Mouse (Mus musculus): ENCODE results near the gene Ralgps1. TPM values are rescaled to one million over a fixed set of nuclear protein-coding genes. Genes with fewer than 3 reads are reported as not detected.

Gene Ralgps1
- polyA plus RNA-seq, 1 experiment, result 0.53 TPM

DNA sequence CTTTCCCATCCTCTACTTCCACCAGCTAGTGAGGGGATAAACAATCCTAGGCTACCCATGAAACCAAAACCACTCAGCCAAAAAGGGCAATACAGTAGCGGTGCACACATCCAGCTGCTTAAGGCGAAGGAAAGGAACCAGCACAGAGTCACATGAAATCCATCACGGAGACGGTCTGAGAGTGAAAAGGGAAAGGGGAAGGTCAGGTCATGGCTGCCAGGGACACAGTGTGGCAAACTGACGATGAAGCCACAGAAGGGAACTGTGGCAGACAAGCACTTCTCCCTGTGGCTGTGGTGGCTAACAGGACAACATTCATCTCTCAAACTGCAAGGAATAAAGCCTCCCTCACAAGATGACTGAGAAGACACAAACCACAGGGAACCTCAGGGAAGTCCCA lies 76.2 kb downstream of the Ralgps1 start:
- no peak for TF ChIP-seq FLI1 (IDR thresholded peaks at IDR 0.05; ENCODE audit: low read length)
- peaks cover 14% of the 10 kb centered on the region for H3K9me3 ChIP-seq
- peaks cover 11% of the 10 kb centered on the region for H3K27me3 ChIP-seq (replicated peaks)
- H3K36me3 ChIP-seq (replicated peaks; ENCODE audit: low read length), result peaks cover 2% of the 10 kb centered on the region
- H3K4me3 ChIP-seq (replicated peaks), result peak overlapping the region; percentile 54
- H3K4me1 ChIP-seq, result peaks cover 68% of the 10 kb centered on the region

DNA sequence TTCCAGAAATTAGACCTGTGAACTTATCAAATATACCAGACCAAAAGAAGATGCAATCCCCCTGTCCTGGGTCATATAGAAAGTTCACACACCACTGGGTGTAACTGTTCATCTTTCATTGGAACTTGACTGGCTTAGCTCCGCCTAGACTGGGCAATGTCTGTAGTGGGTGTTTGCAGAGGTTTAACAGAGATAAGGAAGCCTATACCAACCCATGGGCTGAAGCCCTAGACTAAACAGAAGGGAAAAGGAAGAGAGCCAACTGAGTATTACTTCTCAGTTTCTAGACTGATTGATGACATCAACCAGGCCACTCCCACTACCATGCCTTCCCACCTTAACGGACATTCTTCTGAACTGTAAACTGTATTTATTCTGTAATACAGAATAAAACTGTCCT lies 79.2 kb downstream of the Ralgps1 start:
- Histone ChIP-seq H3K27me3 (replicated peaks) (peaks cover 28% of the 10 kb centered on the region), H3K4me1 (peaks cover 52% of the 10 kb centered on the region), H3K9me3 (peaks cover 30% of the 10 kb centered on the region), H3K36me3 (replicated peaks; ENCODE audit: low read length) (peaks cover 6% of the 10 kb centered on the region), H3K4me3 (replicated peaks) (no peak overlapping the region)
- TF ChIP-seq GATA1 (IDR thresholded peaks at IDR 0.05; ENCODE audit: borderline replicate concordance, low read length) (no peak), FLI1 (IDR thresholded peaks at IDR 0.05; ENCODE audit: low read length) (no peak)

DNA sequence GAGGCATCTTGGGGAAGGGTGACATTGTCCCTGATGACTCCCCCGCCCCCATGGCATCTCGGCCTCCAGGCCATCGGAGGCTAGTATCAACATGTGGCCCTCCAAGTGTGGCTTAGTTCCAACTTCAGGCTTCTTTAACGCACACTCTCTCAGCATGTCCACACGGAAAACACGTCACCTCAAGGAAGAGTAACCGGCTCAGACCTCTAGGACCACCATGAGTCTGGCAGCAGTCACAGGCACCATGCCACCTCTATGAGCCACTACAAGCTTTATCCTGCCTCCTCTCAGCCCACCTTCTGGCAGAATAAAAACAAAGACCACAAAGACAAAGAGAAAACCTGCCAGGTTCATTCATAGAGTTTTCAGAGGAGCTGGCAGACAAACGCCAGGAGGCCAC lies 80.8 kb downstream of the Ralgps1 start:
- TF ChIP-seq FLI1 (IDR thresholded peaks at IDR 0.05; ENCODE audit: low read length) (no peak), GATA1 (IDR thresholded peaks at IDR 0.05; ENCODE audit: borderline replicate concordance, low read length) (no peak)
- H3K36me3 ChIP-seq (replicated peaks; ENCODE audit: low read length), result peaks cover 4% of the 10 kb centered on the region
- H3K4me1 ChIP-seq, result peaks cover 47% of the 10 kb centered on the region
- H3K9me3 ChIP-seq, result peaks cover 27% of the 10 kb centered on the region
- H3K27me3 ChIP-seq (replicated peaks), result peaks cover 28% of the 10 kb centered on the region
- no peak overlapping the region for H3K4me3 ChIP-seq (replicated peaks)

DNA sequence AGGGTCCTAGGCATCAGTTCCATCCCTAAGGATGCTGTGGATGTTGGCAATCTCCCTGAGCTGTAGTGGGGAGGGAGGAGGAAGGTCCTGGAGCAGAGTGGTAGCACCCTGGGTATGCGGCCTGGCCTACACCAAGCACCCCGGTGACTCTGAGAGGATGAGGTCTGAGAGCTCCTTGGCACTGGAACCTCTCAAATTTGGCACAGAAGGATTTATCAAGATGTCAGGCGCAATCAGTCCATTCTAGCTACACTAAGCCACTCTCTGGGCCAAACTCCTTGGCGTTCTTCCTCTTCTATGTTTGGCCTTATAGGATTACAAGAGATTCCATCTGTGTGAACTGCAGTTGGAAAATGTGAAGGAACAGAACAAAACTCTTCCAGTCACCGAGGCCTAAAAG lies 82.4 kb downstream of the Ralgps1 start:
- Histone ChIP-seq H3K27me3 (replicated peaks) (peaks cover 33% of the 10 kb centered on the region), H3K9me3 (peaks cover 23% of the 10 kb centered on the region), H3K4me3 (replicated peaks) (no peak overlapping the region), H3K4me1 (peaks cover 33% of the 10 kb centered on the region), H3K36me3 (replicated peaks; ENCODE audit: low read length) (peaks cover 6% of the 10 kb centered on the region)
- no peak for TF ChIP-seq GATA1 (IDR thresholded peaks at IDR 0.05; ENCODE audit: borderline replicate concordance, low read length)
- no peak for TF ChIP-seq FLI1 (IDR thresholded peaks at IDR 0.05; ENCODE audit: low read length)

DNA sequence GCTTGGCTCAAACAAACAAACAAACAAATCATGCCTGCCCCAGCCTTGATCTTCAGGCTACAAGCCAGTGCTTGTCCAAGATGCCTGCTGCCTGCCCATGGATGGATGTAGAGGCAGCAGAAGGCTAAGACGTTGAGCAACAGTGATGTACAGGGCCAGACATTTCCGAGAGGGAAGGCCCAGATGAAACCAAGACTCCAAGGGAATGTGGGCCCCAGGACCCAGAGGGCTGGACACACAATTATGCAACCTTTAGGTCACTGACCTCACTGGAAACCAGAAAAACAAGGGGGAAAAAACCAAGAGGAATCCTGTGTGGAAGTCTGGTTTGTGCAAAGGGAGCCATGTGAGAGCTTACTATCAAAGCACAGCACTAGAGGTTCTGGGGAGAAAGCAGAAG lies 87.6 kb downstream of the Ralgps1 start:
- Histone ChIP-seq H3K9me3 (peaks cover 17% of the 10 kb centered on the region), H3K4me1 (no peaks in the 10 kb centered on the region; the same call in 1 of the 2 replicates), H3K36me3 (replicated peaks; ENCODE audit: low read length) (peaks cover 6% of the 10 kb centered on the region), H3K4me3 (replicated peaks) (no peak overlapping the region), H3K27me3 (replicated peaks) (peaks cover 26% of the 10 kb centered on the region)
- TF ChIP-seq FLI1 (IDR thresholded peaks at IDR 0.05; ENCODE audit: low read length) (no peak), GATA1 (IDR thresholded peaks at IDR 0.05; ENCODE audit: borderline replicate concordance, low read length) (no peak)

DNA sequence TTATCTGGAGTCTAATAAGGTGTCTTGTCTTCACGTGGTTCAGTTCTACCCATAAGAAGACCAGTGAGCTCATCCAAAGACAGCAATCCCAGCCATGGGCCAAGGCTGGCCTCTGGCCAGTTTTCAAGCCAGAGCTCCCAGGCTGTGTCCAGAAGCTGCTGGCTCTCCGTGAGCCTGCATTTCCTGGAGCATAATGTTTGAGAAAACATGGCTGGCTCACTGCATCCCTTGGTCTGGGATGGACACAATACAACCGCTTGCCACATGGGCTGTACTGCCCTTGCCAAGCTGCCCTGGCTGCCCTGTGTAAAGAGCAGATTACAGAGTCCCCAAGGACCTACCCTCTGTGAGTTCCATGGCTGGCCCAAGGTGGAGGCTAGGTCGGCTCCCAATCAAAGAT lies 88.4 kb downstream of the Ralgps1 start:
- Histone ChIP-seq H3K4me1 (no peaks in the 10 kb centered on the region; the same call in 1 of the 2 replicates), H3K9me3 (peaks cover 12% of the 10 kb centered on the region), H3K4me3 (replicated peaks) (no peak overlapping the region), H3K27me3 (replicated peaks) (peaks cover 25% of the 10 kb centered on the region), H3K36me3 (replicated peaks; ENCODE audit: low read length) (peaks cover 3% of the 10 kb centered on the region)
- no peak for TF ChIP-seq GATA1 (IDR thresholded peaks at IDR 0.05; ENCODE audit: borderline replicate concordance, low read length)
- TF ChIP-seq FLI1 (IDR thresholded peaks at IDR 0.05; ENCODE audit: low read length), result no peak

DNA sequence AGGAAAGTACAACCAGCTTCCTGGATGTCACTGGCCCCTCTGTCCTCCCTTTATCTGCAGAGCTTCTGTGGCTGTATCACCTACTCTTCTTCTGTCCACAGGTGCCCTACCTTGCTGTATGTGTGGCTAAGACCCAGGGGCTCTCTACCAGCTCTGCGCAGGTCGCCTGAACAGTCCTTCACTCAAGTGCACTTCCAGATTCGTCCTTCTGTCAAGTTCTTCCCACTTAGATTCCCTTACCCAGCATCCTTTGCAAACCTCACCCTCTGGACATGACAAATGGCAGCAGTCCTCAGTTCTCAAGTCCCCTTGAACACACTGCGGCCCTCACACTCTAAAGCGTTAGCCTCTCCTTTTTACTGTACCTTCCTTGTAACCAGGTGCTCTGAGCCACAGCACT lies 89.5 kb downstream of the Ralgps1 start:
- no peak overlapping the region for H3K4me3 ChIP-seq (replicated peaks)
- H3K4me1 ChIP-seq, result no peaks in the 10 kb centered on the region; the same call in 1 of the 2 replicates
- peaks cover 2% of the 10 kb centered on the region for H3K36me3 ChIP-seq (replicated peaks; ENCODE audit: low read length)
- TF ChIP-seq FLI1 (IDR thresholded peaks at IDR 0.05; ENCODE audit: low read length) (no peak), GATA1 (IDR thresholded peaks at IDR 0.05; ENCODE audit: borderline replicate concordance, low read length) (no peak)
- peaks cover under 1% of the 10 kb centered on the region for H3K9me3 ChIP-seq
- H3K27me3 ChIP-seq (replicated peaks), result peaks cover 23% of the 10 kb centered on the region

DNA sequence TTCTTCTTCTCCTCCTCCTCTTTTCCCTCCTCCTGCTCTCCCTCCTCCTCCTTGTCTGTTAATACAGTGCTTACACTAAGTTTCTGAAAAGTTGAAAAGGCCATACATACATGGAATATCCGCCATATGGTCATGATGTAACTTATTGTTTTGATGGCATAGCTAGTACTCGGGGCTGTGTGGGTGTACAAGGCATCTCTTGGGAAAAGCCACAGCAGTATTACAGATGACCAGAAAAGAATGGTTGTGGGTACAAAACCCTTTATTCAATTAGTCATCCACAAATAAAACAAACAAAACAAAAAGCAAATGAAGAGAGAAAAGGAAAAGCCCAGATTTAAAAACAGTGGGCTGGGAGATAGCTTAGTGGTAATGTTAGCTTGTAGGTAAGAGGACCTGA lies 90.8 kb downstream of the Ralgps1 start:
- Histone ChIP-seq H3K9me3 (no peaks in the 10 kb centered on the region), H3K4me3 (replicated peaks) (no peak overlapping the region)
- TF ChIP-seq FLI1 (IDR thresholded peaks at IDR 0.05; ENCODE audit: low read length) (no peak), GATA1 (IDR thresholded peaks at IDR 0.05; ENCODE audit: borderline replicate concordance, low read length) (no peak)

DNA sequence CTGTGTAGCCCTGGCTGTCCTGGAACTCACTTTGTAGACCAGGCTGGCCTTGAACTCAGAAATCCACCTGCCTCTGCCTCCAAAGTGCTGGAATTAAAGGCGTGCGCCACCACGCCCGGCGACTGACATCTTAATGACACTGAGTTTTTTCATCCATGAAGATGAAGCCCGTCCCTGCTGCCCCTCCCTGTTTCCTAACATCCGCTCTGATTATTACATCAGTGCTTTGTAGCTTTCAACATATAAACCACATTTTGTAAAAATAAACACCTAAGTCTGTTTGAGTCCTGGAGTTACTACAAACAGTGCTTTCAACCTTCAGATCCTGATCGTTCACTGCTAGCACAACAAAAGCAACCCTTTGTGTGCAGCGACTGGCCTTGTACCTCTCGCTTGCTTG lies 91.5 kb downstream of the Ralgps1 start:
- Histone ChIP-seq H3K27me3 (replicated peaks) (peaks cover 28% of the 10 kb centered on the region), H3K36me3 (replicated peaks; ENCODE audit: low read length) (peaks cover 2% of the 10 kb centered on the region), H3K9me3 (no peaks in the 10 kb centered on the region), H3K4me1 (peaks cover 7% of the 10 kb centered on the region), H3K4me3 (replicated peaks) (no peak overlapping the region)
- no peak for TF ChIP-seq FLI1 (IDR thresholded peaks at IDR 0.05; ENCODE audit: low read length)
- TF ChIP-seq GATA1 (IDR thresholded peaks at IDR 0.05; ENCODE audit: borderline replicate concordance, low read length), result no peak

More for the DNA sequence above, 90.8 kb downstream of the Ralgps1 start:
- Histone ChIP-seq H3K27me3 (replicated peaks) (peaks cover 27% of the 10 kb centered on the region), H3K4me1 (no peaks in the 10 kb centered on the region; the same call in 1 of the 2 replicates), H3K36me3 (replicated peaks; ENCODE audit: low read length) (peaks cover 2% of the 10 kb centered on the region)

DNA sequence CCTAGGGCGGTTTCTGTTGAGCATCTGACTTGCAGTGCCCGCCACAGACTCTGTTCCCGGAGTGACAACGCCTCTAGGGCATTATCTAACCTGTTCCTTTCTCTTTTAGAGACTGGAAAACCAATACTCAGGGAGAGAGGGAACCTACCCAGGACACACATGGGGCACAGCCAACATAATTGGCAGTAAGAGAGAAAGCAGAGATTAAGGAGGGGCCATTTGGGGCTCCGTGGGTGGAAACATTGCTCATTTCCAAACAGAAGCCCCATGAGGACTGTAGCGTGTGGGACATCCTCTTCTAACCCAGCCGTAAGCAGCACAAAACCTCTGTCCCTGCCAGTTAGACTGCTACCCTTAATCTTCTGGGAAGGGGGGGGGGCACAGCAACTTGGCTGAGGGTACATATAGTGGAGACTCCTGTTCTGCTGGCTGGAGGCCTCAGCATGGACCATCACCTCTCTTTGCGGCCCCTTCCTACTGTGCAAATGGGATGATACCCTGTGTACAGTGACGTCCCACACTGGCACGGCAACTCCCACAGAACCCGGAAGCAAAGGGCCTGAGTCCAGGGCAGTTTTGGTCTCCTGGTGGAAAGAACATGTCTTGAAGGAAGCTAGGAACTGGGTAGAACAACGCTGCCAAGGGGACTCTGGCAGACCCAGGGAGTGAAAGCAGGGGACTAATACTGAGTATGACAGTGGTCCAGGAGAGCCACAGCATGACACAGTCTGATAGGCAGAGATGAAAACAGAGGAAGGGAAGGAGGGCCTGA lies 96.4 kb downstream of the Ralgps1 start:
- Histone ChIP-seq H3K27me3 (replicated peaks) (peaks cover 25% of the 10 kb centered on the region), H3K4me1 (peaks cover 16% of the 10 kb centered on the region), H3K36me3 (replicated peaks; ENCODE audit: low read length) (no peaks in the 10 kb centered on the region), H3K4me3 (replicated peaks) (no peak overlapping the region), H3K9me3 (no peaks in the 10 kb centered on the region)
- no peak for TF ChIP-seq FLI1 (IDR thresholded peaks at IDR 0.05; ENCODE audit: low read length)
- no peak for TF ChIP-seq GATA1 (IDR thresholded peaks at IDR 0.05; ENCODE audit: borderline replicate concordance, low read length)
